Mouse (Mus musculus): Measurements from ENCODE around the gene Rbm5.

GRCm38 (mm10) chr9:107706781-107707211 lies 64.0 kb downstream of the Rbm5 start:
- no peak for TF ChIP-seq POLR2A (IDR thresholded peaks at IDR 0.05; ENCODE audit: borderline replicate concordance, low read depth, low read length)
- TF ChIP-seq CTCF (IDR thresholded peaks at IDR 0.05; ENCODE audit: low read depth, low read length): no peak

Measured in bone marrow macrophage, adult 2 months (primary cell).